Mouse (Mus musculus): Measurements from ENCODE around the gene Cmtm2b. TPM values are rescaled to one million over a fixed set of nuclear protein-coding genes. Genes with fewer than 3 reads are reported as not detected.

Gene Cmtm2b
- polyA plus RNA-seq, 1 experiment from 2014 or later = not detected

- Histone ChIP-seq H3K9ac (no peak overlapping the region), H3K27me3 (replicated peaks) (no peaks in the 10 kb centered on the region), H3K4me1 (replicated peaks) (no peaks in the 10 kb centered on the region), H3K27ac (ENCODE audit: poor library complexity, severe bottlenecking) (no peak overlapping the region), H3K4me3 (no peak overlapping the region), H3K36me3 (no peaks in the 10 kb centered on the region), H3K9me3 (replicated peaks) (no peaks in the 10 kb centered on the region), H3K4me2 (no peak overlapping the region)
- WGBS = 31% methylated on average over 5 of the region's 5 CpGs
- no peak for ATAC-seq (ENCODE audit: insufficient number of reproducible peaks, low FRiP score)
Measured at GRCm38 (mm10) chr8:104332665-104333631, 10.9 kb downstream of the Cmtm2b start.

DNA sequence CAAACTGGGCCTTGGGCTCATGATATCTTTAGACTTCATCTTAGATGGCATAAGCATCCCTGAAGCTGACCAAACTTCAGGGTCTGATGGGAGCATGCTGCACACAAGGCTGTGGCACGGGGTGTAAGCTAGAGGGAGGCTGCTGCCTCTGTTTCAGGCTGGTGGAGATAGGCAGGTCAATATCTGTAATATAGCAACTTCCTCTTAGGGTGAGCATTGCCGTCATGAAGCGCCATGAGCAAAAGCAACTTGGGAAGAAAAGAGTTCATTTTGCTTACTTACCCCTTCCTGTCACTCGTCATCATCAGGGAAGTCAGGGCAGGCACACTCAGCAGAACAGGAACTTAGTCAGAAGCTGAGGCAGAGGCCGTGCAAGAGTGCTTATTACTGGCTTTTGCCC, 11.8 kb downstream of the Cmtm2b start:
- Histone ChIP-seq H3K4me3 (no peak overlapping the region), H3K4me2 (no peak overlapping the region)
- WGBS = 57% methylated on average over 5 of the region's 5 CpGs

DNA sequence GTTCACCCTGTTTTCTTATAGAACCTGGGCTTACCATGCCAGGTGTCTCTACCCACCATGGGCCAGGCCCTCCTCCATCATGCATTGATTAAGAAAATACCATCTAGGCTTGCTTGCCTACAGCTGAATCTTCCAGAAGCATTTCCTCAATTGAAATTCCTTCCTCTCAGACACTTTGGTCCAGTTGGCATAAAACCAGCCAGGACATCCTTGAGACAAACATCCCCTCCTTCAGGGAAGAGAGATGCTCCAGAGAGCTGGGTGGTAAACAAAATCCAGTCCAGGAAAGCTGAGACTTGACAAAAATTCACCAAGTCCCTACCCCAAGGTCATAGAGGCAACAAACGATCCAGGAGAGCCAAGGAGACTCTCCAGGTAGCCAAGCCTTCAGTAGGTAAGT, 12.2 kb downstream of the Cmtm2b start:
- Histone ChIP-seq H3K27me3 (replicated peaks) (no peaks in the 10 kb centered on the region), H3K4me2 (no peak overlapping the region), H3K4me1 (replicated peaks) (no peaks in the 10 kb centered on the region), H3K36me3 (no peaks in the 10 kb centered on the region), H3K9ac (no peak overlapping the region), H3K4me3 (no peak overlapping the region), H3K9me3 (replicated peaks) (no peaks in the 10 kb centered on the region), H3K27ac (ENCODE audit: poor library complexity, severe bottlenecking) (no peak overlapping the region)
- ATAC-seq (ENCODE audit: insufficient number of reproducible peaks, low FRiP score) = no peak
- WGBS = 77% methylated on average over 1 of the region's 1 CpGs

More for the DNA sequence above, 11.8 kb downstream of the Cmtm2b start:
- Histone ChIP-seq H3K36me3 (no peaks in the 10 kb centered on the region), H3K27me3 (replicated peaks) (no peaks in the 10 kb centered on the region), H3K9ac (no peak overlapping the region), H3K4me1 (replicated peaks) (no peaks in the 10 kb centered on the region), H3K27ac (ENCODE audit: poor library complexity, severe bottlenecking) (no peak overlapping the region), H3K9me3 (replicated peaks) (no peaks in the 10 kb centered on the region)
- ATAC-seq (ENCODE audit: insufficient number of reproducible peaks, low FRiP score) = no peak

DNA sequence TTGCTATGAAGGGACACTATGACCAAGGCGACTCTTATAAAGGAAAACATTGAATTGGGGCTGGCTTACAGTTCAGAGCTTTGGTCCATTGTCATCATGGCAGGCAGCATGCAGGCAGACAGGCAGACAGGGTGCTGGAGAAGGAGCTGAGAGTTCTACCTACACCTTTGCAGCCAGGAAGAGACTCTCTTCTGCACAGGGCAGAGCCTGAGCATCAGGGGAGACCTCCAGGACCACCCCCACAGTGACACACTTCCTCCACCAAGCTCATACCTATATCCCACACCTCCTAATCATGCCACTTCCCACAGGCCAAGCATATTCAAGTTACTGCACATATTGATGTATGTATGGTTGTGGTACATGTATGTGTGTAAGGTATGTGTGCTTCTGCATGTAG, 14.8 kb downstream of the Cmtm2b start:
- H3K27ac ChIP-seq (ENCODE audit: poor library complexity, severe bottlenecking) = no peak overlapping the region
- no peak overlapping the region for H3K9ac ChIP-seq
- no peaks in the 10 kb centered on the region for H3K9me3 ChIP-seq (replicated peaks)
- H3K27me3 ChIP-seq (replicated peaks) = no peaks in the 10 kb centered on the region
- no peak for ATAC-seq (ENCODE audit: insufficient number of reproducible peaks, low FRiP score)
- no peak overlapping the region for H3K4me3 ChIP-seq
- H3K4me2 ChIP-seq = no peak overlapping the region
- no peaks in the 10 kb centered on the region for H3K36me3 ChIP-seq
- H3K4me1 ChIP-seq (replicated peaks) = peaks cover 9% of the 10 kb centered on the region; the same call in 1 of the 2 replicates
- 80% methylated on average over 1 of the region's 1 CpGs for WGBS

DNA sequence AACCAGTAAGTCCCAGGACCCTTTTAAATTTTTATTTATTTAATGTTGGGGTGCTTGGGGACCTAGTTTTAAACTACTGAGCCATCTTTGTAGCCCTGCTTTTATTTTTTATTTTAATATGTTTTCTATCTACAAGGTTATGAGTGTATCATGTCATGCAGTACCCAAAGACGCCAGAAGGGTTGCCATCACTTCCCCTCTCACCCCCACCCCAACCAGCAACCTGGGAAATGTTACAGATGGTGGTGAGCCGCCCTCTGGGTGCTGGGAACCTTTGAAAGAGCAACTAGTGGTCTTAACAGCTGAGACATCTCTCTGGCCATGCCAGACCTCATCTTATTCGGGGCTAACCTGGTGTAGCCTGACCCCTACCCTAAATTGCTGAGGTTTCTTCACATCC, 15.9 kb downstream of the Cmtm2b start:
- 46% methylated on average over 3 of the region's 3 CpGs for WGBS
- Histone ChIP-seq H3K36me3 (no peaks in the 10 kb centered on the region), H3K27ac (ENCODE audit: poor library complexity, severe bottlenecking) (no peak overlapping the region), H3K9ac (no peak overlapping the region), H3K9me3 (replicated peaks) (no peaks in the 10 kb centered on the region), H3K4me1 (replicated peaks) (peaks cover 13% of the 10 kb centered on the region; the same call in 1 of the 2 replicates), H3K4me2 (no peak overlapping the region), H3K27me3 (replicated peaks) (no peaks in the 10 kb centered on the region), H3K4me3 (no peak overlapping the region)
- ATAC-seq (ENCODE audit: insufficient number of reproducible peaks, low FRiP score) = no peak

GRCm38 (mm10) chr8:104339229-104339982, 17.4 kb downstream of the Cmtm2b start, which contains the start of gene Cmtm3:
Cmtm3 (plus strand) TSS chr8:104339410.
- H3K4me3 ChIP-seq = peak within 1 kb of the TSS; percentile 65
- H3K36me3 ChIP-seq = peaks cover 2% of the 10 kb centered on the region
- 22% methylated on average over 15 of the region's 18 CpGs for WGBS
- H3K27ac ChIP-seq (ENCODE audit: poor library complexity, severe bottlenecking) = peak within 1 kb of the TSS; percentile 91
- ATAC-seq (ENCODE audit: insufficient number of reproducible peaks, low FRiP score) = no peak
- peaks cover 20% of the 10 kb centered on the region for H3K4me1 ChIP-seq (replicated peaks)
- peak within 1 kb of the TSS; percentile 93 for H3K9ac ChIP-seq
- no peaks in the 10 kb centered on the region for H3K27me3 ChIP-seq (replicated peaks)
- H3K9me3 ChIP-seq (replicated peaks) = no peaks in the 10 kb centered on the region
- H3K4me2 ChIP-seq = peak within 1 kb of the TSS; percentile 88

DNA sequence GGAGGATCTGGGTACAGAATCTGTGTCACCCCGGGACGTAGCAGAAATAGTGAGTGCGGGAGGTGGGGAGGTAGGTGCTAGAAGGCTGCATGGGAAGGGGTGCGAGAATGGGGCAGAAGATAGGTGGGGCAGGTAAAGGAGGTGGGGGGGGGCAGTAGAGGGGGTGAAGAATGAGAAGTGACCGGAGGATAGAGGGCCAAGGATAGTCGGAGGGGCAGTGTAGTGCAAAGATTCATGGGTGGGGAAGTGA, 17.9 kb downstream of the Cmtm2b start:
- Histone ChIP-seq H3K27me3 (replicated peaks) (no peaks in the 10 kb centered on the region), H3K9ac (peak overlapping the region; percentile 93), H3K9me3 (replicated peaks) (no peaks in the 10 kb centered on the region), H3K27ac (ENCODE audit: poor library complexity, severe bottlenecking) (peak overlapping the region; percentile 91), H3K36me3 (peaks cover 7% of the 10 kb centered on the region), H3K4me2 (peak overlapping the region; percentile 88), H3K4me1 (replicated peaks) (peaks cover 22% of the 10 kb centered on the region), H3K4me3 (peak overlapping the region; percentile 65)
- WGBS = 1% methylated on average over 6 of the region's 6 CpGs
- no peak; the same call in 1 of the 2 replicates for ATAC-seq (ENCODE audit: insufficient number of reproducible peaks, low FRiP score)

GRCm38 (mm10) chr8:104340233-104341105, 18.4 kb downstream of the Cmtm2b start:
- H3K9ac ChIP-seq = peak overlapping the region; percentile 93
- H3K4me1 ChIP-seq (replicated peaks) = peaks cover 22% of the 10 kb centered on the region
- ATAC-seq (ENCODE audit: insufficient number of reproducible peaks, low FRiP score) = peak; percentile 79
- no peaks in the 10 kb centered on the region for H3K27me3 ChIP-seq (replicated peaks)
- H3K27ac ChIP-seq (ENCODE audit: poor library complexity, severe bottlenecking) = peak overlapping the region; percentile 91
- under 1% methylated on average over 48 of the region's 54 CpGs for WGBS
- H3K9me3 ChIP-seq (replicated peaks) = no peaks in the 10 kb centered on the region
- peaks cover 13% of the 10 kb centered on the region for H3K36me3 ChIP-seq
- H3K4me2 ChIP-seq = peak overlapping the region; percentile 88
- peak overlapping the region; percentile 65 for H3K4me3 ChIP-seq

GRCm38 (mm10) chr8:104341106-104341561, 19.1 kb downstream of the Cmtm2b start:
- H3K27ac ChIP-seq (ENCODE audit: poor library complexity, severe bottlenecking) = peak overlapping the region; percentile 91
- 1% methylated on average over 24 of the region's 24 CpGs for WGBS
- peak; percentile 79 for ATAC-seq (ENCODE audit: insufficient number of reproducible peaks, low FRiP score)
- H3K4me3 ChIP-seq = peak overlapping the region; percentile 65
- no peaks in the 10 kb centered on the region for H3K9me3 ChIP-seq (replicated peaks)
- peak overlapping the region; percentile 88 for H3K4me2 ChIP-seq
- H3K36me3 ChIP-seq = peaks cover 20% of the 10 kb centered on the region
- H3K4me1 ChIP-seq (replicated peaks) = peaks cover 23% of the 10 kb centered on the region
- peak overlapping the region; percentile 93 for H3K9ac ChIP-seq
- no peaks in the 10 kb centered on the region for H3K27me3 ChIP-seq (replicated peaks)

DNA sequence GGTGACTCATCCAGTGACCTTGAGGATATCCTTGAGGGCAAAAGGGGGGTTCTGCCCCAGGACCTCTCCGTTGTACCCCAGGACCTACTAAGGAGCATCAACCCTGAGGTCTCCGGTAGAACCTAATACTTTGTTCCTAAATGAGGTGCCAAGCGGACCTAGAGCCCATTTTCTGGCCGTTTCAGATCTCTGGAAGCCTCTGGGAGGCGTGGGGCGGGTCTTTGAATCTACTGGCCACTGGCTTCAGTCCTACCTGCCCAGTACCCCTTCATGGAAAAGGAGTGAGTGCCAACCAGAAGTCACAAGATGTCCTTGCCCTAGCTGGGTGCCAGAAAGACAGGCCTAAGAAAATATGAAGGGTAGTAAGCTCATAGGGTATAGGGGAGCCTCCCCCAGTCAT, 19.6 kb downstream of the Cmtm2b start:
- ATAC-seq (ENCODE audit: insufficient number of reproducible peaks, low FRiP score) = no peak
- Histone ChIP-seq H3K9ac (peak overlapping the region; percentile 93), H3K4me3 (peak overlapping the region; percentile 65), H3K9me3 (replicated peaks) (no peaks in the 10 kb centered on the region), H3K27ac (ENCODE audit: poor library complexity, severe bottlenecking) (peak overlapping the region; percentile 35; the same call in 1 of the 2 replicates), H3K27me3 (replicated peaks) (no peaks in the 10 kb centered on the region), H3K36me3 (peaks cover 25% of the 10 kb centered on the region), H3K4me1 (replicated peaks) (peaks cover 29% of the 10 kb centered on the region), H3K4me2 (peak overlapping the region; percentile 88)
- WGBS = 46% methylated on average over 6 of the region's 6 CpGs

Measured in heart, embryonic 12.5 days (tissue).